In genomic region chr5:104131544-104131943, GRCm38 (mm10) we compare ENCODE assay signal across 9 mouse cellular contexts. TPM values are rescaled to one million over a fixed set of nuclear protein-coding genes. Genes with fewer than 3 reads are reported as not detected.
DNase-seq lines count a peak whose midpoint lies in the region; ATAC-seq and TF ChIP-seq lines count a peak whose summit lies in the region.
"Had no signal": no experiment of that assay in that cellular context is flagged by ENCODE, and none has a peak within 500 bp of the region (broad histone marks: within the 10 kb centered on the region; RNA-seq: fewer than 3 reads in every experiment).

No protein-coding gene starts in this region.

- peak; percentile 44 for DNase-seq in gastrocnemius, postnatal 14 days
- no peak for DNase-seq in gastrocnemius, postnatal 36 days
- peak; percentile 57 to 64 for DNase-seq in right cerebral cortex, postnatal 10 days (ENCODE audit: low spot score in 2 of 2)
- no peak for DNase-seq in right cerebral cortex, postnatal 4 days
- peak; percentile 72 for DNase-seq in kidney, adult 2 months
- DNase-seq in frontal cortex, postnatal 25 days (ENCODE audit: low spot score in 2 of 2): no peak

- TF ChIP-seq CTCF in kidney, adult 2 months (conservative IDR thresholded peaks at IDR 0.05; ENCODE audit: insufficient read depth, insufficient read length, low read depth, low read length): peak; percentile 78
- TF ChIP-seq CTCF in small intestine, adult 2 months (IDR thresholded peaks at IDR 0.05; ENCODE audit: extremely low read depth, insufficient read length, insufficient replicate concordance, low read depth, low read length): peak; percentile 40; the same call in 1 of the 2 replicates

- no peak for ATAC-seq in inflammation-experienced regulatory T-cells, adult 6 months

- H3K27ac ChIP-seq in kidney, adult 2 months (ENCODE audit: insufficient read depth, low read depth, low read length): no peak overlapping the region
- no peak overlapping the region for H3K27ac ChIP-seq in small intestine, adult 2 months (ENCODE audit: insufficient read depth, low read depth, low read length)

- TF ChIP-seq POLR2A in kidney, adult 2 months (IDR thresholded peaks at IDR 0.05; ENCODE audit: low read depth, low read length): no peak
- no peak for TF ChIP-seq POLR2A in small intestine, adult 2 months (IDR thresholded peaks at IDR 0.05; ENCODE audit: low read depth, low read length)

- H3K36me3 ChIP-seq in kidney, adult 2 months (ENCODE audit: control insufficient read depth, insufficient read depth, low read length): no peaks in the 10 kb centered on the region
- H3K36me3 ChIP-seq in small intestine, adult 2 months (ENCODE audit: control insufficient read depth, insufficient read depth, low read length): no peaks in the 10 kb centered on the region

- no peaks in the 10 kb centered on the region for H3K4me1 ChIP-seq in kidney, adult 2 months (ENCODE audit: control insufficient read depth, insufficient read depth, low read length)
- H3K4me1 ChIP-seq in small intestine, adult 2 months (ENCODE audit: control insufficient read depth, insufficient read depth, insufficient read length, low read length): no peaks in the 10 kb centered on the region

- H3K4me3 ChIP-seq in kidney, adult 2 months (ENCODE audit: insufficient read depth, low read depth, low read length): no peak overlapping the region
- H3K4me3 ChIP-seq in small intestine, adult 2 months (ENCODE audit: low read depth, low read length): no peak overlapping the region

- H3K27me3 ChIP-seq in kidney, adult 2 months (replicated peaks; ENCODE audit: control insufficient read depth, insufficient read depth, low read length): no peaks in the 10 kb centered on the region
- no peaks in the 10 kb centered on the region for H3K27me3 ChIP-seq in small intestine, adult 2 months (ENCODE audit: control insufficient read depth, insufficient read depth, low read length)

- intact Hi-C loops in gastrocnemius, postnatal 14 days (cut with DNase I; ENCODE audit: low total_unique reads): no loop called here
- intact Hi-C loops in gastrocnemius, postnatal 36 days (cut with DNase I): loop anchor here (5.0 kb wide), 2 partner anchors 86 to 206 kb away; no protein-coding TSS in a partner anchor

- WGBS in kidney, adult 2 months: 34% methylated on average over 4 of the region's 4 CpGs
- WGBS in small intestine, adult 2 months: 28% methylated on average over 4 of the region's 4 CpGs

RNA-seq across cellular contexts. Expression of gene Sparcl1, which starts 18.0 kb away (rescaled TPM):
- total RNA-seq in gastrocnemius, postnatal 14 days (2021): 100 to 1,000 TPM; 243 to 252 TPM
- 100 to 1,000 TPM; 125 to 142 TPM for total RNA-seq in gastrocnemius, postnatal 36 days (2021)
- 31.6 and 36.4 TPM in 2 replicates for polyA plus RNA-seq in kidney, adult 2 months (2012; rRNA removed)
- polyA plus RNA-seq in small intestine, adult 2 months (2012; rRNA removed): 24.3 and 28.8 TPM in 2 replicates
- polyA plus RNA-seq in inflammation-experienced regulatory T-cells, adult 6 months (2017; shearing (Covaris generic)): not detected

RNA-seq across cellular contexts. Expression of gene Dspp, which starts 39.0 kb away (rescaled TPM):
- total RNA-seq in gastrocnemius, postnatal 14 days (2021): not detected
- total RNA-seq in gastrocnemius, postnatal 36 days (2021): not detected
- not detected in 2 replicates for polyA plus RNA-seq in kidney, adult 2 months (2012; rRNA removed)
- polyA plus RNA-seq in small intestine, adult 2 months (2012; rRNA removed): not detected in 2 replicates
- polyA plus RNA-seq in inflammation-experienced regulatory T-cells, adult 6 months (2017; shearing (Covaris generic)): not detected
- polyA plus RNA-seq: heart, embryonic 16.5 days had no signal

RNA-seq across cellular contexts. Expression of gene Gm17660, which starts 54.1 kb away (rescaled TPM):
- total RNA-seq in gastrocnemius, postnatal 14 days (2021): not detected
- total RNA-seq in gastrocnemius, postnatal 36 days (2021): under 1 TPM in 1 of 2 experiments, not detected in 1; 0.56 TPM
- not detected in 2 replicates for polyA plus RNA-seq in kidney, adult 2 months (2012; rRNA removed)
- polyA plus RNA-seq in small intestine, adult 2 months (2012; rRNA removed): not detected in 2 replicates
- polyA plus RNA-seq in inflammation-experienced regulatory T-cells, adult 6 months (2017; shearing (Covaris generic)): not detected
- polyA plus RNA-seq: heart, embryonic 16.5 days had no signal

Comparison
In these comparisons a context has a peak if more than half of its experiments do, and no peak if none do; other contexts are left out.
1. DNase-seq: peak in gastrocnemius, postnatal 14 days (single experiment), right cerebral cortex, postnatal 10 days (2 of 2) and kidney, adult 2 months (single experiment); none in gastrocnemius, postnatal 36 days (0 of 2), right cerebral cortex, postnatal 4 days (single experiment) and frontal cortex, postnatal 25 days (0 of 2).
2. RNA of gene Sparcl1, which starts 18.0 kb away (polyA plus RNA-seq): 31.6 to 36.4 TPM in kidney, adult 2 months and 24.3 to 28.8 TPM in small intestine, adult 2 months; not detected in inflammation-experienced regulatory T-cells, adult 6 months; every median in the first group is over 10 times any median in the second.